Mouse (Mus musculus): ENCODE data around the gene Cyp2a4.
"Not testable (repeated sequence)": the region's sequence is repeated elsewhere in the genome, so short reads cannot be mapped to it uniquely, and the experiment has no call there.

The Cyp2a4 gene

GRCm38 (mm10) chr7:26306926-26307325 is at the start of gene Cyp2a4:
TSS of gene Cyp2a4 (plus strand) at chr7:26307169.
- DNase-seq (ENCODE audit: extremely low read depth, low read depth, low spot score) = not testable (repeated sequence)

- not testable (repeated sequence) for DNase-seq (ENCODE audit: extremely low read depth, low read depth, low spot score)
Measured at GRCm38 (mm10) chr7:26260034-26260433, 46.9 kb upstream of the Cyp2a4 start, which contains the start of gene Vmn1r184. TSS of gene Vmn1r184 (plus strand) at chr7:26260334.

GRCm38 (mm10) chr7:26303429-26304166 is 3.4 kb upstream of the Cyp2a4 start:
- not testable (repeated sequence) for DNase-seq (ENCODE audit: extremely low read depth, low read depth, low spot score)

- DNase-seq (ENCODE audit: extremely low read depth, low read depth, low spot score) = not testable (repeated sequence)
Measured at GRCm38 (mm10) chr7:26311786-26312185, 4.8 kb downstream of the Cyp2a4 start.

- not testable (repeated sequence) for DNase-seq (ENCODE audit: extremely low read depth, low read depth, low spot score)
Measured at GRCm38 (mm10) chr7:26315194-26315593, 8.2 kb downstream of the Cyp2a4 start.

- not testable (repeated sequence) for DNase-seq (ENCODE audit: extremely low read depth, low read depth, low spot score)
Measured at GRCm38 (mm10) chr7:26315809-26316208, 8.8 kb downstream of the Cyp2a4 start.

GRCm38 (mm10) chr7:26320361-26320760 is 13.4 kb downstream of the Cyp2a4 start:
- DNase-seq (ENCODE audit: extremely low read depth, low read depth, low spot score) = not testable (repeated sequence)

- DNase-seq (ENCODE audit: extremely low read depth, low read depth, low spot score) = not testable (repeated sequence)
Measured at GRCm38 (mm10) chr7:26350177-26350576, 43.2 kb downstream of the Cyp2a4 start.

- not testable (repeated sequence) for DNase-seq (ENCODE audit: extremely low read depth, low read depth, low spot score)
Measured at GRCm38 (mm10) chr7:26352258-26352657, 45.3 kb downstream of the Cyp2a4 start.

GRCm38 (mm10) chr7:26356719-26357118 is 49.8 kb downstream of the Cyp2a4 start:
- not testable (repeated sequence) for DNase-seq (ENCODE audit: extremely low read depth, low read depth, low spot score)
